Mouse (Mus musculus) liver, adult (tissue): ENCODE measurements around the gene Nupr1.

ENCODE experiments used
- GATA4 ChIP-seq: IDR thresholded peaks from 2 replicates; pipeline ENCODE4 v1.6.1; 2014; ENCODE audit warnings: mild to moderate bottlenecking, low read length; ENCODE audit not compliant: insufficient replicate concordance

Nupr1 gene

DNA sequence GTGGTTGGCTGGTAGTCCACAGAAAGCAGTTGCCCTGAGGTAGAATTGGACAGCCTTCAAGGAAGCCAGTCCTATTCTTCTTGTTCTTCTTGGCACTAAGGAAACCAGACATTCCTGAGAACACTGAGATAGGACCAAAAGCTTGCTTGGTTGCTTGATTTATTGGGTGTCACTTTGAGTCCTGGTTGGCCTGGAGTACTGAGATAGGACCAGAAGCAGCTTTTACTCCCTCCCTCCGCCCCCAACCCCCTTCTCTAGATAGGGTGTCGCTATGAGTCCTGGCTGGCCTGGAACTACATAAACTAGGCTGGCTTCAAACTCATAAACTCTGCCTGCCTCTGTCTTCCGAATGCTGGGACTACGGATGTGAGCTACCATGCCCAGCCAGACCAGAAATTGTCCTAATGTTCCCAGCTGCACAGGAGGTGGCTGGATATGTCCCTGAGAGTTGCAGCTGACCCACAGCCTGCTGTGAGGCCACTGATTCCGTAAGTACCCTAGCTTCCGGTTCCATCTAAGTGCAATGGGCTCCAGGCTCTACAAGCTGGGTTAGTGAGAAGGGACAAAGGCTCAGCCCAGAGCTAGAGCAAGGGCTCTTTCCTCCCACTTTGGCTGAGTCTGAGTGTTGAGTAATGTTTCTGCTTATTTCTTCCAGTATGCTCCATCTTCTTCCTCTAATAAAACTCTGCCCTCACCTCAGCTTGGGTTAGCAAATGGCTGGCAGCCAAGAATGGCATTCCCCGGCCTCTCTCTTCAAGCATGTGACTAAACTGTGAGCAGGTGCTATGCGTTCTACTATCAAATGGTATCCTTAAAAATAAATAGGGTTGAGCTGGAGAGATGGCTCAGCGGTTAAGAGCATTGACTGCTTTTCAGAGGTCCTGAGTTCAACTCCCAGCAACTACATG lies 9.0 kb downstream of the Nupr1 start:
- no peak for TF ChIP-seq GATA4

DNA sequence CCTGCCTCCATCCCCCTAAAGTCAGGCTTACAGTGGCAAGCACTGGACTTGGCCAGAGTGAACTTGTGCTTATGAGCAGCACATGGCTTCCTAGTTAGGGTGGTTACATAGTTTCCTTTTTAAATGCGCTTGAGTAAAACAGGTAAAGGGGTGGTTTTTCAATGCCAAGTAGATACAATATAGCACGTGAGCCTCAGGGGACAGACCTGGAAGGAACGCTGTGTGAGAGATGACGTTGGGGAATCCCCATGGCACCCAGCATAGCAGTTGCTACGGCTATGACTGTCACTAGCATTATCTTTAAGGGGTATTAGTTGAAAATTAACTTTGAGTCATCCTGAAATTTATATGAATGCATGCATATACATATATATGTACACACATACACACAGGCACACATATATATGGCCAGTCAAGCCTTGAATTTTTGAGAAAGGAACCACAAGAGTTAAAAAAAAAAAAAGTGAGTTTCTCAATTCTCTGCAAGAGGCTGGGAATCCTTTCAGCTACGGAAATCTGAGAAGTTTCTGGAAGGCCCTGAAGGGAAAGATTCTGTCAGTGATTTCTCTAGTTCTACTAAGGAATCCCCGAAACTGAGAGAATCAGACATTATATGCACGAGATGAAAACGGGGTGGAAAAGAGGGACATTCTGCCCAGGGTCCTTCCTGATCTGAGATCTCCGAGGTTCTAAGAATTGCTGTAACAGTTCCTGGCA lies 10.9 kb downstream of the Nupr1 start:
- TF ChIP-seq GATA4: no peak

DNA sequence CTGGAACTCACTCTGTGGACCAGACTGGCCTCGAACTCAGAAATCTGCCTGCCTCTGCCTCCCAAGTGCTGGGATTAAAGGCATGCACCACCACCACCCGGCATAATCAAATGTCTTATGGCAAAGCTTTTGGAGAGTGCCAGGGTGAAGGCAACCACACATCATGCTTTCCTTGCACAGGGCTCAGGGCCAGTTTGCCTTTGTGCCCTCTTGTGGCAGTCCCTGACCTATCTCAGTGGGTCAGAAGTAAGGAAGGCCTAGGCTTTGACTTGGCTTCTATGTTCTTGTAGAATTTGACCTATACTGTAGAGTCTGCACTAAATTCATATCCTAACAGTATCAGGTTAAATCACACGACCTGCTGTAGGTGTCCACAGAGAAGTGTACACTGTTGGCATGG lies 14.0 kb downstream of the Nupr1 start:
- TF ChIP-seq GATA4: no peak

- TF ChIP-seq GATA4: no peak
Observed at GRCm38 (mm10) chr7:126612736-126613135, 17.9 kb downstream of the Nupr1 start.

- no peak for TF ChIP-seq GATA4
Observed at GRCm38 (mm10) chr7:126607796-126608195, 22.9 kb downstream of the Nupr1 start.

GRCm38 (mm10) chr7:126607064-126607463 lies 23.6 kb downstream of the Nupr1 start:
- TF ChIP-seq GATA4: no peak

DNA sequence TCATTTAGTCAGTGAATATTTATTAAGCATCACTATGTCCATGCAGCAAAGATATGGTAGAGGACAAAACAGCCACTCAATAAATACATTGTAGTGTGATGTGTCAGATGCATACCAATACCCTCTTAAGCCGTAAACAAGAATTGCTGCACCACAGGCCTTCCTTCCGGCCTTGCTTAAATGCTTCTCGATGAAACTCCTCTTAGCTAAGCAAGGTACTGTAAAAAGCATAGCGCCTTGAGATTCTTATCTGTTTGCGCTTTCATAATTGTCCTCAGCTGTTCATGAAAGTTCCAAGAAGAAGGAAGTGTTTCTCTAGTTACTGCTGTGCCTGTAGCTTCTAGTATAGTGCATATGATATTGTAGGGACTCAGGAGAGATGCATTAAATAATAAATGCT lies 24.1 kb downstream of the Nupr1 start:
- TF ChIP-seq GATA4: no peak

- TF ChIP-seq GATA4: no peak
Observed at GRCm38 (mm10) chr7:126602650-126603049, 28.0 kb downstream of the Nupr1 start.

DNA sequence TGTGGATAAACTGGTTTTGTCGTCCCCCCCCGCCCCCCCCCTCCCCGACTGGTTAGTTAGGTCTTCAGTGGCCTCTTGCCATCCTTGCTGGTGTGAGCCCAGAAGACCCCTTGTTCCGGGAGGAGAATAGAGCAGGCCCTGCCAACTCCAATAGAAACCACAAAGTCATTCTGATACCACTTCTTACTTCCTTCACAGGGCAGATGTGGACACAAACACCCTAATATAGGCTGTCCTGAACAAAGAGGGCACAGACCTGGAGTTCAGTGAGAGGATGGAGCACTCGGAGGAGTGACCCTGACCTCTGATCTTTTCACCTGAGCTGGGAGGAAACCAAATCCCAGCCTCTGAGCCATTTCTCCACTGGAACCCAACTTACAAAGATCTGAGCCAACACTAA lies 28.8 kb downstream of the Nupr1 start:
- TF ChIP-seq GATA4: no peak

DNA sequence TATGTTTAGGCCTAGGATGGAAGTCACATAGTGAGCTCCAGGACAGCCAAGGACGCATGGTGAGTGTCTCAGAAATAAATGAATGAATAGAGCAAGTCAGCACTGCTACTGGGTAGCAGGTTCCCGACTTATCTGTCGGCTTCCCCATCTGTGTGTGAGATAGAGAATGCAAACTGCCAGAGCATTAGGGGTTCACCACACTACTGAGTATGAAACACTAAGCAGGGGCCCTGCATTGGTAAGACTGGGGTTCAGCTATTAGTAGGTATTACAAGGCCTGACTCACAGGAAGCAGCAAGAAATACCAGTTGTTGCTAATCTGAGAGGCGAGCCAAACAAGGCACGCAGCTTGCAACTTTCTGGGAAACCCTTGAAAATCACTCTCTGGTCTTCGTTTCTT lies 31.7 kb downstream of the Nupr1 start:
- no peak for TF ChIP-seq GATA4

- TF ChIP-seq GATA4: no peak
Observed at GRCm38 (mm10) chr7:126596414-126596813, 34.2 kb downstream of the Nupr1 start.

- no peak for TF ChIP-seq GATA4
Observed at GRCm38 (mm10) chr7:126595890-126596289, 34.8 kb downstream of the Nupr1 start.

- no peak for TF ChIP-seq GATA4
Observed at GRCm38 (mm10) chr7:126594862-126595561, 35.6 kb downstream of the Nupr1 start, which contains the start of gene Il27. Gene Il27 (minus strand): TSS chr7:126594941.

- no peak for TF ChIP-seq GATA4
Observed at GRCm38 (mm10) chr7:126587779-126588178, 42.9 kb downstream of the Nupr1 start.

GRCm38 (mm10) chr7:126586839-126587238 lies 43.8 kb downstream of the Nupr1 start:
- TF ChIP-seq GATA4: no peak
